Comparison of ENCODE assay signal across 12 mouse cellular contexts in genomic region chr17:46699912-46700311, GRCm38 (mm10).
"Had no signal": no experiment of that assay in that cellular context is flagged by ENCODE, and none has a peak within 500 bp of the region (broad histone marks: within the 10 kb centered on the region; RNA-seq: fewer than 3 reads in every experiment).

No protein-coding gene starts in this region.

- H3K4me2 ChIP-seq: limb, embryonic 15.5 days; midbrain, embryonic 12.5 days had no signal

- H3K27ac ChIP-seq: kidney, postnatal 0 days; limb, embryonic 15.5 days; liver, embryonic 14.5 days; midbrain, embryonic 12.5 days had no signal

- DNase-seq: kidney, adult 9 months; kidney, postnatal 36 days; layer of hippocampus, adult 9-11 months; layer of hippocampus, postnatal 36 days; lung, adult 18-20 months; lung, postnatal 36 days; right cerebral cortex, postnatal 14 days; thymus, postnatal 4 days had no signal

- H3K9me3 ChIP-seq: limb, embryonic 15.5 days; midbrain, embryonic 12.5 days had no signal

- H3K27me3 ChIP-seq: limb, embryonic 15.5 days; midbrain, embryonic 12.5 days had no signal

- H3K9ac ChIP-seq: limb, embryonic 15.5 days; liver, embryonic 14.5 days; midbrain, embryonic 12.5 days had no signal

- H3K4me3 ChIP-seq: limb, embryonic 15.5 days; midbrain, embryonic 12.5 days had no signal
